In genomic region chr9:21029291-21030054, GRCm38 (mm10) we compare ENCODE assay signal across 9 mouse cellular contexts. TPM values are rescaled to one million over a fixed set of nuclear protein-coding genes. Genes with fewer than 3 reads are reported as not detected.
DNase-seq lines count a peak whose midpoint lies in the region; ATAC-seq and TF ChIP-seq lines count a peak whose summit lies in the region.
"Had no signal": no experiment of that assay in that cellular context is flagged by ENCODE, and none has a peak within 500 bp of the region (broad histone marks: within the 10 kb centered on the region; RNA-seq: fewer than 3 reads in every experiment).

Gene Icam4 (plus strand): TSS chr9:21029373.

- no peaks in the 10 kb centered on the region for H3K36me3 ChIP-seq in limb, embryonic 10.5 days
- no peaks in the 10 kb centered on the region for H3K36me3 ChIP-seq in midbrain, embryonic 11.5 days (ENCODE audit: control insufficient read depth, insufficient read depth, low read length)
- H3K36me3 ChIP-seq in spleen, adult 2 months (ENCODE audit: control insufficient read depth, insufficient read depth, low read length), result peaks cover 27% of the 10 kb centered on the region

- peak; percentile 38 for DNase-seq in cerebellum, adult 11 months
- peak; percentile 62 to 78 for DNase-seq in cerebellum, postnatal 25 days
- DNase-seq in gastrocnemius, postnatal 10 days, result peak; percentile 85
- DNase-seq in induced T-regulatory cell, adult 2 months (ENCODE audit: low read depth), result peak; percentile 85
- peak; percentile 86 for DNase-seq in limb, embryonic 10.5 days (ENCODE audit: low spot score)
- DNase-seq in midbrain, embryonic 11.5 days (ENCODE audit: low spot score, missing footprints), result peak; percentile 96
- peak in 1 of 2 experiments; percentile 76 for DNase-seq in spleen, adult 2 months (ENCODE audit: low read depth in 1 of 2, low spot score in 2 of 2)

- WGBS in limb, embryonic 10.5 days, result 2% methylated on average over 37 of the region's 37 CpGs
- WGBS in midbrain, embryonic 11.5 days, result 3% methylated on average over 37 of the region's 37 CpGs
- WGBS in spleen, adult 2 months, result 5% methylated on average over 37 of the region's 37 CpGs

- H3K27me3 ChIP-seq in limb, embryonic 10.5 days (ENCODE audit: low read depth, poor library complexity, severe bottlenecking), result peaks cover 92% of the 10 kb centered on the region
- peaks cover 64% of the 10 kb centered on the region for H3K27me3 ChIP-seq in midbrain, embryonic 11.5 days (ENCODE audit: control insufficient read depth, insufficient read depth, low read length)
- peaks cover 8% of the 10 kb centered on the region for H3K27me3 ChIP-seq in spleen, adult 2 months (ENCODE audit: control insufficient read depth, insufficient read depth, low read length)
- H3K27me3 ChIP-seq: Patski had no signal

- H3K9me3 ChIP-seq in limb, embryonic 10.5 days (replicated peaks), result no peaks in the 10 kb centered on the region
- no peaks in the 10 kb centered on the region for H3K9me3 ChIP-seq in midbrain, embryonic 11.5 days (ENCODE audit: control insufficient read depth, low read length)

- peak within 1 kb of the TSS; percentile 47 for H3K4me2 ChIP-seq in midbrain, embryonic 11.5 days

- H3K4me1 ChIP-seq in limb, embryonic 10.5 days, result peaks cover 60% of the 10 kb centered on the region
- peaks cover 28% of the 10 kb centered on the region for H3K4me1 ChIP-seq in midbrain, embryonic 11.5 days (ENCODE audit: control insufficient read depth, insufficient read depth, low read length)
- H3K4me1 ChIP-seq in spleen, adult 2 months (ENCODE audit: control insufficient read depth, insufficient read depth, insufficient read length), result peaks cover 22% of the 10 kb centered on the region

- H3K27ac ChIP-seq in limb, embryonic 10.5 days, result peak within 1 kb of the TSS; percentile 37
- H3K27ac ChIP-seq in midbrain, embryonic 11.5 days (ENCODE audit: low read depth, low read length), result no peak within 1 kb of the TSS; the same call in 1 of the 2 replicates
- H3K27ac ChIP-seq in spleen, adult 2 months (ENCODE audit: insufficient read depth, low read length), result peak within 1 kb of the TSS; percentile 34; the same call in 1 of the 2 replicates

- H3K4me3 ChIP-seq in limb, embryonic 10.5 days, result peak within 1 kb of the TSS; percentile 56
- H3K4me3 ChIP-seq in midbrain, embryonic 11.5 days (ENCODE audit: low read depth, low read length), result peak within 1 kb of the TSS; percentile 22
- H3K4me3 ChIP-seq in spleen, adult 2 months (ENCODE audit: extremely low read depth, insufficient read depth, insufficient read length), result peak within 1 kb of the TSS; percentile 26

- H3K9ac ChIP-seq in midbrain, embryonic 11.5 days (ENCODE audit: low read length), result peak within 1 kb of the TSS; percentile 50

- no peak for TF ChIP-seq POLR2A in spleen, adult 2 months (IDR thresholded peaks at IDR 0.05; ENCODE audit: low read depth, low read length)

- no peak for ATAC-seq in cerebellum, adult (ENCODE audit: insufficient number of reproducible peaks, low FRiP score, low TSS enrichment)
- ATAC-seq in midbrain, embryonic 11.5 days (ENCODE audit: low FRiP score), result peak; percentile 7; the same call in 1 of the 2 replicates
- ATAC-seq: Patski had no signal

- TF ChIP-seq CTCF in spleen, adult 2 months (IDR thresholded peaks at IDR 0.05; ENCODE audit: extremely low read depth, insufficient read depth, insufficient read length, insufficient replicate concordance), result peak; percentile 85

RNA-seq across cellular contexts. Expression of gene Icam4, which starts in this region (rescaled TPM):
- under 1 TPM in 1 of 2 experiments, not detected in 1; 0.70 TPM for total RNA-seq in gastrocnemius, postnatal 10 days (2021)
- 5.1 and 5.4 TPM in 2 replicates for polyA plus RNA-seq in limb, embryonic 10.5 days (2016; fragmentation: Nextera tagmentation; extraction: Ambion mirVana)
- 5.4 and 9.2 TPM in 2 replicates for polyA plus RNA-seq in midbrain, embryonic 11.5 days (2014; fragmentation: Nextera tagmentation; extraction: Ambion mirVana)
- 8.1 and 9.3 TPM in 2 replicates for polyA plus RNA-seq in spleen, adult 2 months (2012; rRNA removed)

Comparison
In these comparisons a context has a peak if more than half of its experiments do, and no peak if none do; other contexts are left out.
1. Peak in DNase-seq in gastrocnemius, postnatal 10 days; RNA of the gene not detected or under 1 TPM.